Mouse (Mus musculus) cerebellum, adult 2 months (tissue): ENCODE measurements around the gene Ung.

Source experiments
- CTCF ChIP-seq: fragments of 200-500 bp; IDR thresholded peaks from 2 replicates; pipeline ENCODE4 v1.5.1; 2011; ENCODE audit warnings: low read depth, mild to moderate bottlenecking, control low read depth, low read length, moderate library complexity, borderline replicate concordance; ENCODE audit not compliant: insufficient read depth
- POLR2A ChIP-seq: fragments of 200-500 bp; IDR thresholded peaks from 2 replicates; pipeline ENCODE4 v1.6.1; 2011; ENCODE audit warnings: low read length, control low read depth, borderline replicate concordance; ENCODE audit not compliant: insufficient read depth

GRCm38 (mm10) chr5:114170345-114170744 is 40.2 kb downstream of the Ung start:
- no peak for TF ChIP-seq POLR2A
- no peak for TF ChIP-seq CTCF
